Mouse (Mus musculus) common myeloid progenitor, adult 5-6 weeks (primary cell): Measurements from ENCODE around the gene Myom3. TPM values are rescaled to one million over a fixed set of nuclear protein-coding genes. Genes with fewer than 3 reads are reported as not detected.

Experiments
- ATAC-seq: replicated peaks from 2 replicates; pipeline ENCODE4 v1.8.0; 2016; ENCODE audit warnings: low read depth, mild to moderate bottlenecking, moderate TSS enrichment, inconsistent platforms; ENCODE audit not compliant: poor library complexity, severe bottlenecking
- total RNA-seq: library from RNA; stranded (forward); fragments of 200-1000, 187-1606 nt; gene quantifications from 2 replicates; pipeline ENCODE4 v1.2.3, GENCODE M21; 2017

The Myom3 gene
- total RNA-seq, 1 experiment from 2014 or later = not detected

- ATAC-seq = no peak
These were observed 1.2 kb upstream of the Myom3 start for GRCm38 (mm10) chr4:135758331-135758730.

GRCm38 (mm10) chr4:135758825-135759224 is 690 bp upstream of the Myom3 start:
- ATAC-seq = no peak

DNA sequence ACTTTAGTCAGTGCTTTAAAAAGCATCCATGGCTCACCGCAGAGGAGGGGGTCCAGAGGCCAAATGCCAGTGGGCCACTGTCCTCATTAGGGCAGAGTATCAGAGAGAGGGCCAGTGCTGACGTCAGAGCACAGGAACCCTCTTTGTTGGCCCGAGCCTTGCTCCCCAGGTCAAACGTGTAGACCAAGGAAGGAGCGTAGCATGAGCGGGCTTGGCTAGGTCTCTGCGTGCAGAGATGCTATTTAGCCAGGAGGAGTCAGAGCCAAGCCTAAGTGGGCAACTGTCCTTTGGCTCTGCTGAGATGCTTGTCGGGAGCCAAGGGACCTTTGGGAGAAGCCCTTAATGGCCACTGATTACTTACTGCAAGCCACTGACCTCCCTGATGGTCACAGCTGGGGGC is 1.5 kb downstream of the Myom3 start:
- no peak for ATAC-seq

GRCm38 (mm10) chr4:135761569-135761968 is 2.1 kb downstream of the Myom3 start:
- no peak for ATAC-seq

GRCm38 (mm10) chr4:135762251-135762906 is 2.9 kb downstream of the Myom3 start:
- ATAC-seq = peak; percentile 95

DNA sequence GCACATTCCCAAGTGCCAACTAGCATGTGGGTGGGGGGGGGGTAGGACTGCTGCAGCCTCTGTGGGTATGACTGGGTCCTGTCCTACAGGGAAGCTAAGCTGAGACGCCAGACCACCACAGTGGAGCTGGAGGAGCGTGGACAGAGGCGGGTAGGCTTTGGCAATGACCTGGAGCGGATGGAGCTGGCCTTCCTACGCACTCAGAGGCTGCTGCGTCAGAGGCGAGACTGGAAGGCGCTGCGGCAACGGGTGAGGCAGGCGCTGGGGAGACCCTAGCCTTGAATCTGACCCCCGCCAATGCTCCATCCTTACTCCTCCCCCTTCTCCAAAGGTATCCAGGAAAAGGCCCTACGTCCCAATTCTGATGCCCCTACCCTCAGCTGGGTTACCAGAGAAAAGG is 5.2 kb downstream of the Myom3 start:
- ATAC-seq = no peak

GRCm38 (mm10) chr4:135765707-135766106 is 6.2 kb downstream of the Myom3 start:
- no peak for ATAC-seq

GRCm38 (mm10) chr4:135766976-135767375 is 7.5 kb downstream of the Myom3 start:
- no peak for ATAC-seq

DNA sequence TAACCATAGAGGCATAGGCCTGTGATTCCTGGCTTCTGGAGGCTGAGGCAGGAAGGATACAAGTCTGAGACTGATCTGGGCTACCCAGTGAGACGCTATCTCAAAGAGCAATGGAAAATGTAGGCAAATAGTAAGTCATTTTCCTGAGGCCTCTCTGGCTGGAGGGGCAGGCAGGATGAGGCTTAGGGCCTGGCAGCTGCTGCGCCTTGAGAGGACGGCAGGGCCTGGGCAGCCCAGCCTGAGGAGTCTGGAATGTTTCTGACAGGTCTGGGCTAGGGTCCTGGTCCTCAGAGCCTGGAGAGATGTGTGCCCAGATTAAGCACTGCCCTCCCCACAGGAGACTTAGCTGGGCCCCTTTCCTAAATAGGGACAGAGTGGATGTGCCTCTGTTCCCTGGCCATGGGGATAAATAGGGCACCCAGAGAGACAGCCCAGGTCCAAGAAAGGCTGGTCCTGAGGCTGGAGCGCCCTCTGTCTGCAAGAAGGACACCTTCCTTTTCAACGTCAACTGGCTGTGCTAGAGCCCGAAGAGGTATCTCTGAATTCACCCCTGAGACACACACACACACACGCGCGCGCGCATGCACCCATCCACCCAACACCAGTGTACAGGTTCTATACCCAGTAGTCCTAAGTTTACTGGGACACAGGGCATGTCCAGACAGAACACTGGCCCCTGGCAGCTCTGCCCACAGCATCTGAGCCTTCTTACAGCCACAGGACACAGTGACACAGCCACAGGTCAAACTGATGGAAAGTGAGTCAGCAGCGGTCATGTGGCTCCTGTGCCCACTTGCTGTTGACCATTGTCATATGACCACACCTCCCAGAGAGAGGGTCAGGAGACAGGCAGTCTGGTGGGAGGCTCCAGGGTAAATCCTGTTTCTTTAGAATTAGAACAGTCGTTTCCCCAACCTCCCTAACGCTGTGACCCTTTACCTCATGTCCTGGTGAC is 9.3 kb downstream of the Myom3 start:
- peak; percentile 53; the same call in 1 of the 2 replicates for ATAC-seq

DNA sequence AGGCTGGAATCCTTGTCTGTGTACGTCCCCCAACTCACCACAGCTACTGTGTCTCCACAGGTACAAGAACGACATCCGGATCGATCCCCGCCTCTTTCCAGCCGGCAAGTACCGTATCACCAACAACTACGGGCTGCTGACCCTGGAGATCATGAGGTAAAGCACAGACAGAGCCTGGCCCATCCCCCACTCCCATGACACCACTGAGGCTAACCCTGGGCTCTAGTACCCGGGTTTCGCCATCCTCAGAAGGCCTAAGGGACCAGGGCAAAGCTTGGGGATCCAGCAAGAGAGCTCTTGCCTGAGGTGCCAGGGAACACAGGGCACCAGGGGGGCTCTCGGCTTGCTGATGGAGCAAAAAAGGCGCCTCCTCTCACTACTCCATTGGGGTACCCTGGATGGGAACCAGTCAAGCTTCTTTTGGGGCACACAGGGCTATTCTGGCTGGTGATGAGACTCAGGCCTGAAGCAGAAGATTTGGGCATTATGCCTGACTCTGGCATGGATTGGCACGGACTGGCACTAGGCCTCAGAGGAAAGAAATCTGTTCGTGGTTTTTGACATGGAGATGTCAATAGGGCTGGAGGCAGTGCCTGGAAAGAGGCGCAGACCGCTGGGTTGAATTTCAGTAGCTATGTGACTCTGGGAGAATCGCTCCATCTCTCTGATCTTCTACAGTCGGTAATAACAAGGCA is 11.2 kb downstream of the Myom3 start:
- no peak for ATAC-seq

GRCm38 (mm10) chr4:135771592-135771991 is 12.1 kb downstream of the Myom3 start:
- ATAC-seq = no peak

DNA sequence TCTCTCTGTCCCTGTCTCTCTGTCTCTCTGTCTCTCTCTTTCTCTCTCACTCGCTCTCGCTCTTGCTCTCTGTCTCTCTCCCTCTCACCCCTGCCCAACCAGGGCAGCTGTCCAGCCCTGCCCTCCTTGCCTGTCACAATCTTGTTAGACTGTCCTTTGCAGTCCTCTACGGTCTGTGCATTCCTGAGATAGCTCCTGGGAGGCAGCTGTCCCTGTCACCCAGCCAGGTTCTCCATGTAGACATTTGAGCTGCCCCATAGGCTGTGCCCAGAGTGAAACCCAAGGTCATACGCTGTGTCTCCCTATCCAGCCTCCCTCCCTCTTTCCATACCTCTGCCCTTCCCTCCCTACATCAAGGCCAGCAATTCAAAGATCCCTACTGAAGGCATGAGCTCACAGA is 13.2 kb downstream of the Myom3 start:
- ATAC-seq = no peak

GRCm38 (mm10) chr4:135774496-135774895 is 15.0 kb downstream of the Myom3 start:
- ATAC-seq = no peak

- ATAC-seq = no peak
These were observed 17.3 kb downstream of the Myom3 start for GRCm38 (mm10) chr4:135776850-135777249.

- ATAC-seq = no peak
These were observed 20.1 kb downstream of the Myom3 start for GRCm38 (mm10) chr4:135779661-135780060.

DNA sequence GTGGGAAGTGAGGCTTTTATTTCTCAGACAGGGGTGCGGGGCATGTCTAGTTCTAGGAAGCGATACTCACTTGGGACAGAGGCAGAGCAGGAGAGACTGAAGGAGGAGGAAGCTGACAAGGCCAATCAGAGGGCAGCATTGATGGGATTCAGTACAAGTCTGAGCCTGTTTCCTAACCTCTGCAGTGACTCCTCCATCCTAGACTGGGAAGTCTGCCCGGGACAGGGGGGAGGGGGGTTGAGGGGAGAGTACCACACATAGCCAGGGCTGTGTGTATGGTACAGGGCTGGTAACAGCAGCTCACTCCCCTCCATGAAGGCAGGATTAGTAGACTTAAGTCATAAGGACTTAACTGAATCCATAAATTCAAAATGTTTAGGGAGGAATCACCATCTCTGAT is 20.7 kb downstream of the Myom3 start:
- ATAC-seq = no peak

DNA sequence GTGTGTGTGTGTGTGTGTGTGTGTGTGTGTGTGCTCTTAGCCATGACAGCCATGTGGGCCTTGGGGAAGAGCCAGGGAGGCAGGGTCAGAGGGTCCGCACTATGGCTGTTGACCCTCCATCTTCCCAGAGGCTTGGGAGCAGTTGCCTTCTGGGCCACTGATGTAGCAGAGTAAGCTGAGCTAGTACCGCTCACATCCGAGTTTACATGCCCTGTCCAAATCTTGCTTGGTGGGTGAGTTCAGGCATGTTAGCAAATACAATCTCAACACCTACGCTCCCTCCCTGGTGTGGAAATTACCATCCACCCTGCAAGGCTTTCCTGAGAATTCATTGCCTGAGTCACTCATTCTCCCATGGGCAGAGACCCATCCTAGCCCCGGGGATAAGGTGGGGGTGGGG is 21.8 kb downstream of the Myom3 start:
- no peak for ATAC-seq

DNA sequence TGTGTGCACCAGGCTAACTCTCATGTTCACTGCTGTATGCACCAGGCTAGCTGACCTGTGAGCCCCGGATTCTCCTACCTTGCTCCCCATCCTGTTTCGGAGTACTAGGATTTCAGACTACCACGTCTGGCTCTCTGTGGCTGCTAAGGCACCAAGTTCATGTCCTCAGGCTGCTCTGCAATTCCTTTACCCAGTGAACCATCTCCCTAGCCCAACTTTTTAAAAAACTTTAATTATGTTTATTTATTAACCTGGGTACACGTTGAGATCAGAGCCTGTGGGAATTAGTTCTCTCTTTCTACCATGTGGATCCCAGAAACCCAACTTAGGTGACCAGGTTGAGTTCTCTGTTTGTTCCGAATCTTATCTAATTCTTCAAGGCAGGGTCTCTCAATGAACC is 27.1 kb downstream of the Myom3 start:
- ATAC-seq = no peak

GRCm38 (mm10) chr4:135787271-135787670 is 27.8 kb downstream of the Myom3 start:
- ATAC-seq = no peak

DNA sequence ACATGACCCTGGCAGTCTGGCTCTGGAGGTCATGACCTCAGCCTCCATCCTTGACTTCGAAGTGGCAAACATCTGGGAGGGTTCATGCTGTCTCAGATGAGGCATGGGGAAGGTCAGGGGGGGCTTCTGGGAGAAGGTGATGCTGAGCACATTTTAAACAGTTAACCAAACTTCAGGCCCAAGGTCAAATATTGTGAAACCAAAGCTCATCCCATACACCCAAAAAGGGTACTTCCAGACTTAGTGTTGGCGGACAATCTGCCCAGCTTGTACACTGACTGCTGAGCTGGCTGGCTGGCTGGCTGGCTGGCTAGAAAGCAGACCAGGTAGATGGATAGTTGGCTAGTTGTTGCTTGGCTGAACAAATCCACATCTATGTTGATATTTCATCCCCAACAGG is 29.6 kb downstream of the Myom3 start:
- ATAC-seq = no peak

DNA sequence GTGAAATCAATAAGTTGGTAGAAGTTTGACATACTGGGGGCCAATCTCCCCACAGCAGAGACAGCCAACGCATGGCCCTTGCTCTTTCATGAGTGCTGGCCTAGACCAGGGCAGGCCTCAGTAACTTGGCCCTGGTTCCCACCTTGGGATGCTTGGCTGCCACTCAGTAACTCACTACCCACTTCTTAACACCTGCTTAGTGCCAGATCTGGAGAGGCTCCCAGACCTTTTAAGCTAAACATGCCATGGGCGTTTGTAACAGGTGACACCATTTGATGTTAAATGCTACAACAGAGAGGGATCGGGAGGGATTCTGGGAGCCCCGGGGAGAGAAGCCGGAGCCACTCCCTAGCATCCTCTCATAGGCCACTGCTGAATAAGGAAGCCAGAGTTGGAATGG is 33.3 kb downstream of the Myom3 start:
- ATAC-seq = no peak
